Mouse (Mus musculus) lung, postnatal 25 days (tissue): ENCODE data around the gene Disp1.

ENCODE experiments used
- DNase-seq: peaks from one replicate; pipeline ENCODE4 v3.0.0; 2022; ENCODE audit warnings: low spot score

Disp1 gene

GRCm38 (mm10) chr1:183200926-183201325, 20.4 kb downstream of the Disp1 start:
- DNase-seq, result no peak

- DNase-seq, result no peak
Observed at GRCm38 (mm10) chr1:183194763-183195162, 26.6 kb downstream of the Disp1 start.

- DNase-seq, result peak; percentile 28
Observed at GRCm38 (mm10) chr1:183194151-183194550, 27.2 kb downstream of the Disp1 start.

- no peak for DNase-seq
Observed at GRCm38 (mm10) chr1:183191398-183191797, 29.9 kb downstream of the Disp1 start.

- no peak for DNase-seq
Observed at GRCm38 (mm10) chr1:183190456-183190855, 30.9 kb downstream of the Disp1 start.

- no peak for DNase-seq
Observed at GRCm38 (mm10) chr1:183189014-183189662, 32.2 kb downstream of the Disp1 start.

- no peak for DNase-seq
Observed at GRCm38 (mm10) chr1:183188115-183189013, 33.0 kb downstream of the Disp1 start.

GRCm38 (mm10) chr1:183185560-183185959, 35.8 kb downstream of the Disp1 start:
- no peak for DNase-seq

- no peak for DNase-seq
Observed at GRCm38 (mm10) chr1:183184681-183185080, 36.6 kb downstream of the Disp1 start.

- DNase-seq, result no peak
Observed at GRCm38 (mm10) chr1:183183565-183183964, 37.8 kb downstream of the Disp1 start.

- no peak for DNase-seq
Observed at GRCm38 (mm10) chr1:183182641-183183414, 38.5 kb downstream of the Disp1 start.

- no peak for DNase-seq
Observed at GRCm38 (mm10) chr1:183181030-183181395, 40.3 kb downstream of the Disp1 start.

GRCm38 (mm10) chr1:183180301-183181029, 40.9 kb downstream of the Disp1 start:
- no peak for DNase-seq

- no peak for DNase-seq
Observed at GRCm38 (mm10) chr1:183179316-183179715, 42.0 kb downstream of the Disp1 start.

GRCm38 (mm10) chr1:183175236-183175635, 46.1 kb downstream of the Disp1 start:
- DNase-seq, result no peak

- no peak for DNase-seq
Observed at GRCm38 (mm10) chr1:183171095-183171494, 50.2 kb downstream of the Disp1 start.

GRCm38 (mm10) chr1:183168465-183168864, 52.9 kb downstream of the Disp1 start:
- no peak for DNase-seq

GRCm38 (mm10) chr1:183167776-183168175, 53.5 kb downstream of the Disp1 start:
- DNase-seq, result no peak

GRCm38 (mm10) chr1:183166700-183167099, 54.6 kb downstream of the Disp1 start:
- no peak for DNase-seq

- DNase-seq, result no peak
Observed at GRCm38 (mm10) chr1:183164648-183165071, 56.7 kb downstream of the Disp1 start.

- no peak for DNase-seq
Observed at GRCm38 (mm10) chr1:183164190-183164580, 57.1 kb downstream of the Disp1 start.
